Mouse (Mus musculus) lung, postnatal 0 days (tissue): ENCODE measurements around the gene Zfand3. TPM values are rescaled to one million over a fixed set of nuclear protein-coding genes. Genes with fewer than 3 reads are reported as not detected.

Experiments used
- ATAC-seq: fragments of 200-750 bp; cut with Nextera tagmentation; 2 replicates; pipeline ENCODE4 v1.8.0; 2017; ENCODE audit warnings: moderate library complexity
- DNase-seq: peaks from one replicate; pipeline ENCODE4 v3.0.0-alpha.2; 2016; ENCODE audit warnings: low spot score
- H3K27ac ChIP-seq: fragments of 300-500 bp; sonication (generic); 2 replicates; pipeline ENCODE4 v1.5.1; 2014; ENCODE audit warnings: antibody characterized with exemption, mild to moderate bottlenecking, low read length, mixed read lengths
- H3K27me3 ChIP-seq: fragments of 300-500 bp; sonication (generic); replicated peaks from 2 replicates; pipeline ENCODE4 v1.6.1; 2014; ENCODE audit warnings: low read length, mixed read lengths; ENCODE audit not compliant: insufficient read depth
- H3K36me3 ChIP-seq: fragments of 300-500 bp; sonication (generic); 2 replicates; pipeline ENCODE4 v1.6.1; 2014; ENCODE audit warnings: low read length, mixed read lengths; ENCODE audit not compliant: insufficient read depth
- H3K4me1 ChIP-seq: fragments of 300-500 bp; sonication (generic); 2 replicates; pipeline ENCODE4 v1.6.1; 2014; ENCODE audit warnings: antibody characterized with exemption, low read depth, low read length, mixed read lengths; ENCODE audit not compliant: insufficient read depth
- H3K4me2 ChIP-seq: fragments of 300-500 bp; sonication (generic); replicated peaks from 2 replicates; pipeline ENCODE4 v1.6.1; 2014; ENCODE audit warnings: low read depth, mild to moderate bottlenecking, low read length, moderate library complexity, mixed read lengths
- H3K4me3 ChIP-seq: fragments of 300-500 bp; sonication (generic); 2 replicates; pipeline ENCODE4 v1.5.1; 2014; ENCODE audit warnings: low read depth, low read length
- H3K9ac ChIP-seq: fragments of 300-500 bp; sonication (generic); replicated peaks from 2 replicates; pipeline ENCODE4 v1.6.1; 2014; ENCODE audit warnings: low read depth, mild to moderate bottlenecking
- H3K9me3 ChIP-seq: fragments of 300-500 bp; sonication (generic); 2 replicates; pipeline ENCODE4 v1.6.1; 2016; ENCODE audit warnings: low read length, mixed read lengths
- CTCF ChIP-seq: IDR thresholded peaks from 2 replicates; pipeline ENCODE4 v1.5.1; 2016; ENCODE audit warnings: antibody characterized with exemption, mild to moderate bottlenecking
- EP300 ChIP-seq: IDR thresholded peaks from 2 replicates; pipeline ENCODE4 v1.6.1; 2016; ENCODE audit warnings: antibody characterized with exemption, mild to moderate bottlenecking, control low read depth
- WGBS: fragments of 180-500 bp; shearing (Covaris S2); extraction: QIAGEN DNeasy Blood & Tissue Kit; methylation state at CpG from one replicate; pipeline ENCODE4 v1.1.7; 2014; 5-methylcytosine and 5-hydroxymethylcytosine counted together
- polyA plus RNA-seq: library from polyadenylated mRNA; unstranded; fragments of >200 nt; fragmentation: Nextera tagmentation; extraction: Ambion mirVana; gene quantifications from 2 replicates; pipeline ENCODE4 v1.2.1, GENCODE M21; 2015

Gene Zfand3
- polyA plus RNA-seq, 1 experiment from 2014 or later: 52.1 TPM

DNA sequence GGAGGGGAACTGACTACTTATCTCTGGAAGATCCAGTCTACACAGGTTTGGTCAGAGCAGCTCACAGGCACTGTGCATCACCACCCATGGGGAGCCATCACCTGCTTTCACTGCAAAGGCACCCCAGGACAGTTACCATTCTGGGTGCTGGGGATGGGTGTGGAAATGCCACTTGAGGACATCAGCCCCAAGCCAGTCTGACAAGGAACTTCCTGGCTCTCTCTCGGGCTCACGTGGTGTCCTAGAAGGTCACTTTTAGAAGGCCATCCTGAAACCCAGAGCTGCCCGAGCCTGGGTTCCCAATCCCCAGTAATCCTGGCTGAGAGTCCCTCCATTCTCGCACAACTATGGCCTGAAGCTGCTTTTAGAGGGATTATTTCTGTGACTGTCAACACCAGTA is 211.2 kb downstream of the Zfand3 start:
- no peak for TF ChIP-seq CTCF
- TF ChIP-seq EP300: no peak
- no peaks in the 10 kb centered on the region for H3K4me1 ChIP-seq
- WGBS: 57% methylated on average over 4 of the region's 4 CpGs
- no peak overlapping the region for H3K27ac ChIP-seq
- ATAC-seq (no peak), DNase-seq (no peak)
- H3K9me3 ChIP-seq: no peaks in the 10 kb centered on the region
- H3K4me3 ChIP-seq: no peak overlapping the region
- H3K9ac ChIP-seq: no peak overlapping the region
- H3K36me3 ChIP-seq: peaks cover 5% of the 10 kb centered on the region
- H3K4me2 ChIP-seq: no peak overlapping the region
- no peaks in the 10 kb centered on the region for H3K27me3 ChIP-seq

DNA sequence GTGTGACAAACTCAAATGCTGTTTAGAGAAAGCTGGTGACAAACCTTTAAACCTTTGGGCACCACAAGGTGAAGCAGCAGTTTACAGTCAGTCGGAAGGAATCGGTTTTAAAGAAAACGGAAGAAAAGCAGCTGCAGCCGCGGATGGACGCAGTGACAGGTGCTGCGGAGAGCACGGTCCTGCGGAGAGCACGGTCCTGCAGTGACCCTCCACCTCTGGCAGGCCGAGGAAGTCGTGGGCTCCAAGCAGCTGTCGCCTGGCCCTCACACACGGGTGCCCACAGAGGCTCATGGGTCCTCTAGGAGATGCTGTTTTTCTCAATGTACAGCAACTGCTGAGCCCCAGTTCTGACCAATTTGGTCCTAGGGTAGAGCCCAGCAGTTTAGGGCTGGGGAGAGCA is 217.1 kb downstream of the Zfand3 start:
- no peak for ATAC-seq
- Histone ChIP-seq H3K4me3 (no peak overlapping the region), H3K27me3 (no peaks in the 10 kb centered on the region), H3K27ac (no peak overlapping the region), H3K9me3 (no peaks in the 10 kb centered on the region), H3K4me1 (no peaks in the 10 kb centered on the region), H3K9ac (no peak overlapping the region), H3K4me2 (no peak overlapping the region), H3K36me3 (peaks cover 5% of the 10 kb centered on the region; the same call in 1 of the 2 replicates)
- 72% methylated on average over 14 of the region's 14 CpGs for WGBS
- no peak for DNase-seq
- TF ChIP-seq CTCF: no peak
- no peak for TF ChIP-seq EP300

- Histone ChIP-seq H3K9ac (no peak overlapping the region), H3K4me2 (no peak overlapping the region), H3K9me3 (no peaks in the 10 kb centered on the region), H3K36me3 (peaks cover 5% of the 10 kb centered on the region; the same call in 1 of the 2 replicates), H3K27ac (no peak overlapping the region), H3K27me3 (no peaks in the 10 kb centered on the region), H3K4me3 (no peak overlapping the region), H3K4me1 (no peaks in the 10 kb centered on the region)
- peak; percentile 11; the same call in 1 of the 2 replicates for TF ChIP-seq CTCF
- TF ChIP-seq EP300: no peak
- WGBS: 66% methylated on average over 11 of the region's 11 CpGs
- ATAC-seq (no peak), DNase-seq (no peak)
Measured at GRCm38 (mm10) chr17:30222361-30222760, 217.8 kb downstream of the Zfand3 start.

- no peaks in the 10 kb centered on the region for H3K27me3 ChIP-seq
- no peak overlapping the region for H3K4me2 ChIP-seq
- H3K4me3 ChIP-seq: no peak overlapping the region
- ATAC-seq (no peak), DNase-seq (no peak)
- no peaks in the 10 kb centered on the region for H3K9me3 ChIP-seq
- H3K4me1 ChIP-seq: no peaks in the 10 kb centered on the region
- H3K36me3 ChIP-seq: peaks cover 5% of the 10 kb centered on the region; the same call in 1 of the 2 replicates
- H3K27ac ChIP-seq: no peak overlapping the region
- no peak overlapping the region for H3K9ac ChIP-seq
- 85% methylated on average over 12 of the region's 12 CpGs for whole genome bisulfite sequencing
- TF ChIP-seq CTCF: no peak
Measured at GRCm38 (mm10) chr17:30222837-30223236, 218.3 kb downstream of the Zfand3 start.

DNA sequence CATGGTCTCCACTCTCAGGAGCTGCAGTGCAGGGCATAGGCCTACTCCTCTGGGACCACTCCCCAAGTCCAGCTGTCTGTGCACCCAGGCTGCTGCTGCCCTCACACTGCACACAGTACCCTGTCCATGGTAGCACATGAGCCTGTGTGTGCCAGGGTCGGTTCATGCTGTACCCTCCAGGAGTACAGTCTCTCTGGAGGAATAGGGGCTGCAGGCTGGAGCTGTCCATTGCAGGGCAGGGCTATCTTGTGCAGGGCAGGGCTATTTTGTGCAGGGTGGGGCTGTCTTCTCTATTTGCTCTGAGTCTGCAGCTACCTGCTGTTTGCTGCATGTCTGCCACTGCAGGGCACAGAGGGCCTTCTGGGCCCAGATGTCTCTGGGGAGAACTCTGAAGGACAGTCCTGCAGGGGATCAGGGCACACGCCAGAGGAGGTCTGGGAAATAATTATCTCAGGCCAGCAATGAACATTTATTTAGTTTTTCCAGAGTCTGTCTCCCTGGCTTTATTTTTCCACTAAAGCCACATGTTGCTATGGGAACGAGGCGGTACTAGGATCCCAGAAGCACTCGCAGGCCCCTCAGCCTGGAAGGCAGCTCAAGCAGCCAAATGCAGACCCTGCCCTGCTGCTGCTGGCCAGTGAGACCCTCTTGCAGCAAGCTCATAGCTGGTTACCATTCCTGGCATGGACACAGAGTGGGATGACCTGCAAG is 220.7 kb downstream of the Zfand3 start:
- Histone ChIP-seq H3K9ac (no peak overlapping the region), H3K4me1 (peaks cover 6% of the 10 kb centered on the region; the same call in 1 of the 2 replicates), H3K9me3 (no peaks in the 10 kb centered on the region), H3K4me2 (no peak overlapping the region), H3K27ac (no peak overlapping the region), H3K36me3 (no peaks in the 10 kb centered on the region), H3K4me3 (no peak overlapping the region), H3K27me3 (no peaks in the 10 kb centered on the region)
- ATAC-seq: peak; percentile 21; the same call in 1 of the 2 replicates
- DNase-seq: no peak
- WGBS: 65% methylated on average over 5 of the region's 5 CpGs
- TF ChIP-seq CTCF (no peak), EP300 (no peak)

GRCm38 (mm10) chr17:30228439-30229215 is 224.1 kb downstream of the Zfand3 start:
- peaks cover 6% of the 10 kb centered on the region; the same call in 1 of the 2 replicates for H3K4me1 ChIP-seq
- no peaks in the 10 kb centered on the region for H3K36me3 ChIP-seq
- no peak overlapping the region for H3K9ac ChIP-seq
- DNase-seq (no peak), ATAC-seq (no peak)
- no peak overlapping the region for H3K27ac ChIP-seq
- no peaks in the 10 kb centered on the region for H3K9me3 ChIP-seq
- TF ChIP-seq EP300: no peak
- no peak for TF ChIP-seq CTCF
- H3K27me3 ChIP-seq: no peaks in the 10 kb centered on the region
- WGBS: 80% methylated on average over 10 of the region's 10 CpGs
- H3K4me3 ChIP-seq: no peak overlapping the region
- no peak overlapping the region for H3K4me2 ChIP-seq
